Mouse (Mus musculus) embryonic facial prominence, embryonic 14.5 days (tissue): ENCODE measurements around the gene Iqca. TPM values are rescaled to one million over a fixed set of nuclear protein-coding genes. Genes with fewer than 3 reads are reported as not detected.

ENCODE experiments used
- ATAC-seq: fragments of 200-750 bp; cut with Nextera tagmentation; 2 replicates; pipeline ENCODE4 v1.8.0; 2017; ENCODE audit warnings: low read depth, moderate number of reproducible peaks, moderate TSS enrichment
- DNase-seq: peaks from one replicate; pipeline ENCODE4 v3.0.0-alpha.2; 2015; ENCODE audit warnings: low spot score
- H3K27ac ChIP-seq: fragments of 300-500 bp; sonication (generic); replicated peaks from 2 replicates; pipeline ENCODE4 v1.5.1; 2014; ENCODE audit warnings: low read depth, mild to moderate bottlenecking, low read length, moderate library complexity
- H3K27me3 ChIP-seq: fragments of 300-500 bp; sonication (generic); replicated peaks from 2 replicates; pipeline ENCODE4 v1.6.1; 2014; ENCODE audit warnings: low read length; ENCODE audit not compliant: control insufficient read depth, insufficient read depth
- H3K36me3 ChIP-seq: fragments of 300-500 bp; sonication (generic); 2 replicates; pipeline ENCODE4 v1.6.1; 2014; ENCODE audit warnings: low read length, mixed read lengths; ENCODE audit not compliant: control insufficient read depth, insufficient read depth
- H3K4me1 ChIP-seq: fragments of 300-500 bp; sonication (generic); 2 replicates; pipeline ENCODE4 v1.6.1; 2014; ENCODE audit warnings: antibody characterized with exemption, low read length; ENCODE audit not compliant: control insufficient read depth, insufficient read depth
- H3K4me2 ChIP-seq: fragments of 300-500 bp; sonication (generic); 2 replicates; pipeline ENCODE4 v1.6.1; 2014; ENCODE audit warnings: low read depth, mild to moderate bottlenecking, low read length, moderate library complexity, mixed read lengths
- H3K4me3 ChIP-seq: fragments of 300-500 bp; sonication (generic); 2 replicates; pipeline ENCODE4 v1.5.1; 2014; ENCODE audit warnings: low read depth, mild to moderate bottlenecking, low read length
- H3K9ac ChIP-seq: fragments of 300-500 bp; sonication (generic); 2 replicates; pipeline ENCODE4 v1.6.1; 2014; ENCODE audit warnings: low read depth, mild to moderate bottlenecking, low read length, moderate library complexity, mixed read lengths
- H3K9me3 ChIP-seq: fragments of 300-500 bp; sonication (generic); 2 replicates; pipeline ENCODE4 v1.6.1; 2016; ENCODE audit warnings: low read length; ENCODE audit not compliant: control insufficient read depth
- WGBS: fragments of 180-500 bp; shearing (Covaris S2); extraction: QIAGEN DNeasy Blood & Tissue Kit; methylation state at CpG from one replicate; pipeline ENCODE4 v1.1.7; 2014; 5-methylcytosine and 5-hydroxymethylcytosine counted together
- polyA plus RNA-seq: library from polyadenylated mRNA; unstranded; fragments of >200 nt; fragmentation: Nextera tagmentation; extraction: Ambion mirVana; gene quantifications from 2 replicates; pipeline ENCODE4 v1.2.1, GENCODE M21; 2014

Gene Iqca
- polyA plus RNA-seq, 1 experiment from 2014 or later = 1.8 TPM

- no peaks in the 10 kb centered on the region for H3K36me3 ChIP-seq
- no peaks in the 10 kb centered on the region; the same call in 1 of the 2 replicates for H3K9me3 ChIP-seq
- peak; percentile 92 for ATAC-seq
- peak overlapping the region; percentile 53; the same call in 1 of the 2 replicates for H3K27ac ChIP-seq
- H3K4me3 ChIP-seq = no peak overlapping the region
- 44% methylated on average over 10 of the region's 10 CpGs for WGBS
- H3K27me3 ChIP-seq = no peaks in the 10 kb centered on the region
- no peak overlapping the region for H3K4me2 ChIP-seq
- peak; percentile 96 for DNase-seq
- H3K4me1 ChIP-seq = peaks cover 12% of the 10 kb centered on the region
- no peak overlapping the region for H3K9ac ChIP-seq
Observed at GRCm38 (mm10) chr1:90100360-90101232, 52.6 kb downstream of the Iqca start.

GRCm38 (mm10) chr1:90092816-90093493 is 60.2 kb downstream of the Iqca start:
- Histone ChIP-seq H3K9ac (no peak overlapping the region), H3K36me3 (no peaks in the 10 kb centered on the region), H3K4me3 (no peak overlapping the region), H3K4me1 (peaks cover 2% of the 10 kb centered on the region; the same call in 1 of the 2 replicates), H3K4me2 (no peak overlapping the region), H3K27me3 (no peaks in the 10 kb centered on the region; the same call in 1 of the 2 replicates), H3K27ac (peak overlapping the region; percentile 33; the same call in 1 of the 2 replicates), H3K9me3 (peaks cover 5% of the 10 kb centered on the region)
- ATAC-seq (peak; percentile 71; the same call in 1 of the 2 replicates), DNase-seq (peak; percentile 55)
- 78% methylated on average over 10 of the region's 10 CpGs for WGBS

- Histone ChIP-seq H3K27me3 (peaks cover 4% of the 10 kb centered on the region; the same call in 1 of the 2 replicates), H3K9me3 (peaks cover 11% of the 10 kb centered on the region), H3K4me2 (no peak overlapping the region), H3K27ac (no peak overlapping the region), H3K36me3 (no peaks in the 10 kb centered on the region), H3K4me3 (no peak overlapping the region), H3K4me1 (no peaks in the 10 kb centered on the region), H3K9ac (no peak overlapping the region)
- ATAC-seq (peak; percentile 35; the same call in 1 of the 2 replicates), DNase-seq (peak; percentile 76)
- 35% methylated on average over 6 of the region's 6 CpGs for WGBS
Observed at GRCm38 (mm10) chr1:90088192-90088990, 64.8 kb downstream of the Iqca start.

GRCm38 (mm10) chr1:90086461-90086860 is 66.7 kb downstream of the Iqca start:
- no peak overlapping the region for H3K27ac ChIP-seq
- H3K9ac ChIP-seq = no peak overlapping the region
- no peaks in the 10 kb centered on the region for H3K4me1 ChIP-seq
- H3K4me2 ChIP-seq = no peak overlapping the region
- peaks cover 7% of the 10 kb centered on the region; the same call in 1 of the 2 replicates for H3K9me3 ChIP-seq
- 80% methylated on average over 10 of the region's 10 CpGs for WGBS
- no peaks in the 10 kb centered on the region for H3K36me3 ChIP-seq
- H3K27me3 ChIP-seq = peaks cover 4% of the 10 kb centered on the region; the same call in 1 of the 2 replicates
- ATAC-seq = no peak
- DNase-seq = no peak
- H3K4me3 ChIP-seq = no peak overlapping the region

DNA sequence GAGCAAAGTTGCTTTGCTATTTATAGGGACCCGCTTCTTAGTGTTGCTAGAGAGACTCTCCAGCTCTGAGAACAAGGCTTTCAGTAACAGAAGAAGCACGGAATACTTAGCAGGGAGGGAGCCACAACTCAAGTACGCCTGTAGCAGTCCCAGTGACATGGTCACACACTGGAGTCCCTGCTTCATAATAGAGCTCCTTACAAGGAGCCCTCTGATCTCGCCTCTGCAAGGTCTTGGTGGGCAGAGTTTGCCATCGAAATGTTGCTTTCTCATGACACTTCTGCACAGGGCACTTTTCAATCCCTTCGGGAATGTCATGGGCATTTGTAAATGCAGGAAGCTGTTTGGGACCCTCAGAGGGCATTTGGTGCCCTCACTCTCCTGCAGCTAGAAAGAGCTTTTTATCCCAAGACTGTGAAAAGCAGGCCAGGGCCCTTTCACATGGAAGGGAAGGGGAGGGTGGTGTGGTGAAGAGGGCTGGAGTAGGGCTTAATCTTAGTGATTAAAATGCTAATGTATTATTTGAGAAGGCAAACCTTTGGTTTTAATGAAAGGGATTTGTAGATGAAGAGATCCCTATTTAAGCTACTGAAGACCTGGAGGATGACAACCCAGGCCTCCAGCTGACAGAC is 67.6 kb downstream of the Iqca start:
- peaks cover 4% of the 10 kb centered on the region; the same call in 1 of the 2 replicates for H3K27me3 ChIP-seq
- H3K9me3 ChIP-seq = 0 out of 2 replicates have a peak, but pooled peaks cover 6% of the 10 kb centered on the region
- 64% methylated on average over 6 of the region's 6 CpGs for WGBS
- ATAC-seq = no peak
- no peaks in the 10 kb centered on the region for H3K36me3 ChIP-seq
- H3K4me3 ChIP-seq = no peak overlapping the region
- H3K4me1 ChIP-seq = no peaks in the 10 kb centered on the region
- no peak overlapping the region for H3K27ac ChIP-seq
- no peak for DNase-seq
- H3K4me2 ChIP-seq = no peak overlapping the region
- H3K9ac ChIP-seq = no peak overlapping the region

DNA sequence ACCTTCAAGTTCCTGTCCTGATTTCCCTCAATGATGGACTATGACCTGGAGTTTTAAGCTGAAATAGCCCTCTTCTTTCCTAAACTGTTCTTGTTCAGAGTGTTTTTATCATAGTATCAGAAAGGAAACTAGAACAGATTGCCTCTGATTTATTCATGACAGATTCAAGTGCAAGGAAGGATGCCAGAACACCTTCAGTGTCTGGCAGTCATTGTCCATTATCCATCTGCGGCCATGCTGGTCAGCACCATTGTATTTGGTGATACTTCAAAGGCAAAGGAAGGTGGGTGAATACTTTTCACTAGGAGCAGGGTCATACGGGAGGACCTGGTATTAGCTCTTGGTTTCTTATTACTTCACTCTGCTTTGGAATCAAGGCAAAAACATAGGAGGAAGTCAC is 76.9 kb downstream of the Iqca start:
- H3K27ac ChIP-seq = no peak overlapping the region
- WGBS = 80% methylated on average over 2 of the region's 2 CpGs
- no peaks in the 10 kb centered on the region for H3K4me1 ChIP-seq
- no peaks in the 10 kb centered on the region for H3K27me3 ChIP-seq
- H3K9me3 ChIP-seq = no peaks in the 10 kb centered on the region
- H3K9ac ChIP-seq = no peak overlapping the region
- DNase-seq (no peak), ATAC-seq (no peak)
- no peak overlapping the region for H3K4me2 ChIP-seq
- no peaks in the 10 kb centered on the region for H3K36me3 ChIP-seq
- H3K4me3 ChIP-seq = no peak overlapping the region

DNA sequence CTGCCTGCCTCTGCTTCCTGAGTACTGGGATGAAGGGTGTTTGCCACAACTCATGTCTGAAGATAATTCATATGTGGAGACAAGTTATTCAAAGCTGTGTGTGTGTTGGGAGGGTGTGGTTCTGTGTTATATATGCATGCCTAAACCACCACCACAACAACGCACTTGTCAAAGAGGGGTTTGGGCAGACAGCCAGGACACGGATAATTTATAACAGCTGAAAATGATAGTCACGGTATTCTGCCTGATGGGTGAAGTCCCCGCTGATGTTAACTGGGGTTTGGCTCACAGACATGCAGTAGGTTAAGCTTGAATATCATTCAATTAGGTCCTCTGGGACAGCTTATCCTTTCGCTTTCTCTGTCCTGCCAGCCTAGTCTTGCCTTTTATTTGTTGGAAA is 78.4 kb downstream of the Iqca start:
- no peak overlapping the region for H3K4me3 ChIP-seq
- H3K9ac ChIP-seq = no peak overlapping the region
- no peaks in the 10 kb centered on the region for H3K4me1 ChIP-seq
- ATAC-seq = peak; percentile 79
- H3K9me3 ChIP-seq = no peaks in the 10 kb centered on the region
- H3K36me3 ChIP-seq = no peaks in the 10 kb centered on the region
- peak; percentile 92 for DNase-seq
- no peaks in the 10 kb centered on the region for H3K27me3 ChIP-seq
- H3K4me2 ChIP-seq = no peak overlapping the region
- WGBS = 18% methylated on average over 5 of the region's 5 CpGs
- peak overlapping the region; percentile 48; the same call in 1 of the 2 replicates for H3K27ac ChIP-seq
